Mouse (Mus musculus) spleen, adult 2 months (tissue): ENCODE data around the gene Rpap1. TPM values are rescaled to one million over a fixed set of nuclear protein-coding genes. Genes with fewer than 3 reads are reported as not detected.

ENCODE experiments used
- DNase-seq, 2 experiments: peaks; one replicate each; pipeline versions ENCODE4 v3.0.0 to v3.0.0-alpha.2; 2012 to 2021; ENCODE audit warnings: low spot score in 2 of 2, low read depth in 1 of 2
- H3K27ac ChIP-seq: fragments of 200-500 bp; 2 replicates; pipeline ENCODE4 v1.5.1; 2012; ENCODE audit warnings: low read length, inconsistent platforms; ENCODE audit not compliant: insufficient read depth
- H3K27me3 ChIP-seq: fragments of 200-500 bp; 2 replicates; pipeline ENCODE4 v1.6.1; 2012; ENCODE audit warnings: mild to moderate bottlenecking, moderate library complexity, low read length, inconsistent platforms; ENCODE audit not compliant: control insufficient read depth, insufficient read depth
- H3K36me3 ChIP-seq: fragments of 200-500 bp; 2 replicates; pipeline ENCODE4 v1.6.1; 2012; ENCODE audit warnings: mild to moderate bottlenecking, low read length, inconsistent platforms; ENCODE audit not compliant: control insufficient read depth, insufficient read depth
- H3K4me1 ChIP-seq: fragments of 200-500 bp; 2 replicates; pipeline ENCODE4 v1.6.1; 2011; ENCODE audit warnings: inconsistent platforms; ENCODE audit not compliant: control insufficient read depth, insufficient read depth, insufficient read length
- H3K4me3 ChIP-seq: fragments of 200-500 bp; 2 replicates; pipeline ENCODE4 v1.5.1; 2011; ENCODE audit warnings: mild to moderate bottlenecking, inconsistent platforms; ENCODE audit not compliant: insufficient read depth, insufficient read length; ENCODE audit errors: extremely low read depth
- CTCF ChIP-seq: fragments of 200-500 bp; IDR thresholded peaks from 2 replicates; pipeline ENCODE4 v1.5.1; 2011; ENCODE audit warnings: mild to moderate bottlenecking, inconsistent platforms; ENCODE audit not compliant: insufficient read depth, insufficient read length, insufficient replicate concordance; ENCODE audit errors: extremely low read depth
- POLR2A ChIP-seq: fragments of 200-500 bp; IDR thresholded peaks from 2 replicates; pipeline ENCODE4 v1.6.1; 2011; ENCODE audit warnings: low read depth, low read length, inconsistent platforms
- WGBS: fragments of 180-500 bp; shearing (Covaris S2); methylation state at CpG from one replicate; pipeline ENCODE4 v1.1.7; 2018; 5-methylcytosine and 5-hydroxymethylcytosine counted together
- polyA plus RNA-seq: library from polyadenylated mRNA; depleted of rRNA; stranded (reverse); fragments of >200 nt; gene quantifications from 2 replicates; pipeline ENCODE4 v1.2.3, GENCODE M21; 2012

The Rpap1 gene
- polyA plus RNA-seq, 1 experiment, result 25.7 TPM

GRCm38 (mm10) chr2:119798246-119798927 lies 11.1 kb upstream of the Rpap1 start:
- H3K36me3 ChIP-seq, result no peaks in the 10 kb centered on the region
- H3K27ac ChIP-seq, result no peak overlapping the region
- peaks cover 13% of the 10 kb centered on the region for H3K27me3 ChIP-seq
- TF ChIP-seq CTCF, result peak; percentile 41; the same call in 1 of the 2 replicates
- TF ChIP-seq POLR2A, result no peak
- DNase-seq, result peak in 1 of 2 experiments; percentile 31
- H3K4me3 ChIP-seq, result no peak overlapping the region
- 15% methylated on average over 13 of the region's 13 CpGs for WGBS
- peaks cover 7% of the 10 kb centered on the region for H3K4me1 ChIP-seq

- Histone ChIP-seq H3K36me3 (no peaks in the 10 kb centered on the region), H3K4me1 (peaks cover 7% of the 10 kb centered on the region), H3K4me3 (no peak within 1 kb of the TSS), H3K27me3 (peaks cover 13% of the 10 kb centered on the region), H3K27ac (no peak within 1 kb of the TSS)
- no peak for DNase-seq
- TF ChIP-seq CTCF (no peak), POLR2A (no peak)
- 76% methylated on average over 5 of the region's 5 CpGs for WGBS
Observed at GRCm38 (mm10) chr2:119797279-119797783, 10.0 kb upstream of the Rpap1 start, which contains the start of gene Tyro3. Gene Tyro3, plus strand, starts transcription at chr2:119797733.

GRCm38 (mm10) chr2:119789996-119790395 lies 2.7 kb upstream of the Rpap1 start:
- TF ChIP-seq CTCF (no peak), POLR2A (no peak)
- Histone ChIP-seq H3K27ac (no peak overlapping the region), H3K27me3 (peaks cover 1% of the 10 kb centered on the region; the same call in 1 of the 2 replicates), H3K4me3 (no peak overlapping the region), H3K4me1 (no peaks in the 10 kb centered on the region), H3K36me3 (no peaks in the 10 kb centered on the region)
- DNase-seq, result no peak
- 90% methylated on average over 2 of the region's 2 CpGs for WGBS

GRCm38 (mm10) chr2:119767246-119767645 lies 20.1 kb downstream of the Rpap1 start:
- Histone ChIP-seq H3K36me3 (peaks cover 38% of the 10 kb centered on the region), H3K27ac (no peak overlapping the region), H3K27me3 (no peaks in the 10 kb centered on the region; the same call in 1 of the 2 replicates), H3K4me3 (no peak overlapping the region), H3K4me1 (peaks cover 3% of the 10 kb centered on the region; the same call in 1 of the 2 replicates)
- DNase-seq, result no peak
- no peak for TF ChIP-seq POLR2A
- peak; percentile 9; the same call in 1 of the 2 replicates for TF ChIP-seq CTCF
- 91% methylated on average over 6 of the region's 6 CpGs for WGBS

GRCm38 (mm10) chr2:119763924-119764323 lies 23.4 kb downstream of the Rpap1 start:
- TF ChIP-seq POLR2A (no peak), CTCF (no peak)
- Histone ChIP-seq H3K27ac (no peak overlapping the region), H3K27me3 (no peaks in the 10 kb centered on the region), H3K4me3 (no peak overlapping the region), H3K4me1 (peaks cover 10% of the 10 kb centered on the region; the same call in 1 of the 2 replicates), H3K36me3 (peaks cover 13% of the 10 kb centered on the region; the same call in 1 of the 2 replicates)
- DNase-seq, result no peak
- 64% methylated on average over 4 of the region's 4 CpGs for WGBS

- H3K27ac ChIP-seq, result peak overlapping the region; percentile 22
- H3K27me3 ChIP-seq, result peaks cover 12% of the 10 kb centered on the region
- 0 out of 2 replicates have a peak, but pooled peaks cover 6% of the 10 kb centered on the region for H3K36me3 ChIP-seq
- no peak overlapping the region for H3K4me3 ChIP-seq
- 24% methylated on average over 1 of the region's 1 CpGs for WGBS
- DNase-seq, result peak in 1 of 2 experiments; percentile 17
- peaks cover 12% of the 10 kb centered on the region; the same call in 1 of the 2 replicates for H3K4me1 ChIP-seq
- TF ChIP-seq CTCF (no peak), POLR2A (no peak)
Observed at GRCm38 (mm10) chr2:119762276-119762675, 25.1 kb downstream of the Rpap1 start.
